Mouse (Mus musculus) midbrain, postnatal 0 days (tissue): ENCODE measurements around the gene Gm21663. TPM values are rescaled to one million over a fixed set of nuclear protein-coding genes. Genes with fewer than 3 reads are reported as not detected.
A peak's percentile ranks its signal among the peaks of the same experiment; 100 is the strongest.

Experiments used
- ATAC-seq: fragments of 200-750 bp; cut with Nextera tagmentation; 2 replicates; pipeline ENCODE4 v1.8.0; 2017; ENCODE audit warnings: moderate number of reproducible peaks, mild to moderate bottlenecking, moderate TSS enrichment, moderate library complexity; ENCODE audit not compliant: low FRiP score
- DNase-seq: peaks from one replicate; pipeline ENCODE4 v3.0.0-alpha.2; 2015; ENCODE audit warnings: low spot score
- H3K27ac ChIP-seq: fragments of 300-500 bp; sonication (generic); 2 replicates; pipeline ENCODE4 v1.5.1; 2014; ENCODE audit warnings: low read depth, mild to moderate bottlenecking, low read length, mixed read lengths
- H3K27me3 ChIP-seq: fragments of 300-500 bp; sonication (generic); 2 replicates; pipeline ENCODE4 v1.6.1; 2014; ENCODE audit warnings: low read length, control low read depth, mixed read lengths; ENCODE audit not compliant: insufficient read depth
- H3K36me3 ChIP-seq: fragments of 300-500 bp; sonication (generic); 2 replicates; pipeline ENCODE4 v1.6.1; 2014; ENCODE audit warnings: low read length, control low read depth, mixed read lengths; ENCODE audit not compliant: insufficient read depth
- H3K4me1 ChIP-seq: fragments of 300-500 bp; sonication (generic); 2 replicates; pipeline ENCODE4 v1.6.1; 2014; ENCODE audit warnings: mild to moderate bottlenecking, control low read depth, antibody characterized with exemption, low read length, mixed read lengths; ENCODE audit not compliant: insufficient read depth
- H3K4me2 ChIP-seq: fragments of 300-500 bp; sonication (generic); 2 replicates; pipeline ENCODE4 v1.6.1; 2014; ENCODE audit warnings: low read depth, mild to moderate bottlenecking, low read length, mixed read lengths; ENCODE audit not compliant: poor library complexity, severe bottlenecking
- H3K4me3 ChIP-seq: fragments of 300-500 bp; sonication (generic); 2 replicates; pipeline ENCODE4 v1.5.1; 2014; ENCODE audit warnings: low read depth, mild to moderate bottlenecking, low read length, moderate library complexity
- H3K9ac ChIP-seq: fragments of 300-500 bp; sonication (generic); replicated peaks from 2 replicates; pipeline ENCODE4 v1.6.1; 2014; ENCODE audit warnings: mild to moderate bottlenecking, low read length, moderate library complexity, mixed read lengths; ENCODE audit not compliant: poor library complexity, severe bottlenecking
- H3K9me3 ChIP-seq: fragments of 300-500 bp; sonication (generic); 2 replicates; pipeline ENCODE4 v1.6.1; 2016; ENCODE audit warnings: low read length, control low read depth
- CTCF ChIP-seq: IDR thresholded peaks from 2 replicates; pipeline ENCODE4 v1.5.1; 2016; ENCODE audit warnings: antibody characterized with exemption, mild to moderate bottlenecking
- WGBS: fragments of 180-500 bp; shearing (Covaris S2); extraction: QIAGEN DNeasy Blood & Tissue Kit; methylation state at CpG from one replicate; pipeline ENCODE4 v1.1.7; 2014; 5-methylcytosine and 5-hydroxymethylcytosine counted together
- polyA plus RNA-seq: library from polyadenylated mRNA; unstranded; fragments of >200 nt; fragmentation: Nextera tagmentation; extraction: Ambion mirVana; gene quantifications from 2 replicates; pipeline ENCODE4 v1.2.1, GENCODE M21; 2015
- total RNA-seq: library from RNA; depleted of rRNA; stranded (reverse); fragments of >200 nt; gene quantifications from 2 replicates; pipeline ENCODE4 v1.2.3, GENCODE M21; 2014; rRNA removed

Gm21663 gene
- total and polyA plus RNA-seq, 2 experiments from 2014 or later: not detected

GRCm38 (mm10) chr5:25891321-25891720, 50.9 kb downstream of the Gm21663 start:
- Histone ChIP-seq H3K4me1 (no peaks in the 10 kb centered on the region), H3K27ac (no peak overlapping the region), H3K36me3 (no peaks in the 10 kb centered on the region), H3K9me3 (no peaks in the 10 kb centered on the region), H3K9ac (no peak overlapping the region), H3K27me3 (no peaks in the 10 kb centered on the region), H3K4me2 (no peak overlapping the region), H3K4me3 (no peak overlapping the region)
- DNase-seq: no peak
- WGBS: 67% methylated on average over 1 of the region's 1 CpGs
- no peak for TF ChIP-seq CTCF
- no peak for ATAC-seq

- H3K4me2 ChIP-seq: no peak overlapping the region
- no peaks in the 10 kb centered on the region for H3K4me1 ChIP-seq
- H3K9ac ChIP-seq: no peak overlapping the region
- DNase-seq: peak; percentile 15
- no peaks in the 10 kb centered on the region for H3K27me3 ChIP-seq
- no peaks in the 10 kb centered on the region for H3K9me3 ChIP-seq
- no peaks in the 10 kb centered on the region for H3K36me3 ChIP-seq
- no peak for TF ChIP-seq CTCF
- 29% methylated on average over 3 of the region's 3 CpGs for WGBS
- ATAC-seq: no peak
- H3K4me3 ChIP-seq: no peak overlapping the region
- H3K27ac ChIP-seq: no peak overlapping the region
Observed at GRCm38 (mm10) chr5:25889746-25890382, 52.3 kb downstream of the Gm21663 start.

GRCm38 (mm10) chr5:25886708-25887107, 55.5 kb downstream of the Gm21663 start:
- H3K4me3 ChIP-seq: no peak overlapping the region
- no peak overlapping the region for H3K9ac ChIP-seq
- no peak for DNase-seq
- no peaks in the 10 kb centered on the region for H3K36me3 ChIP-seq
- no peaks in the 10 kb centered on the region for H3K27me3 ChIP-seq
- ATAC-seq: no peak
- H3K9me3 ChIP-seq: no peaks in the 10 kb centered on the region
- H3K27ac ChIP-seq: no peak overlapping the region
- 67% methylated on average over 3 of the region's 3 CpGs for WGBS
- no peak overlapping the region for H3K4me2 ChIP-seq
- H3K4me1 ChIP-seq: no peaks in the 10 kb centered on the region
- TF ChIP-seq CTCF: no peak

Other genes with a start within 250 kb of the Gm21663 start
- 7.4 and 15.5 TPM in 2 replicates for gene Xrcc2, start 236.6 kb downstream of the Gm21663 start, total RNA-seq
- gene Xrcc2, start 236.6 kb downstream of the Gm21663 start, polyA plus RNA-seq: 4.2 and 4.8 TPM in 2 replicates
- 17.4 and 21.1 TPM in 2 replicates for gene Actr3b, start 182.4 kb downstream of the Gm21663 start, total RNA-seq
- gene Actr3b, start 182.4 kb downstream of the Gm21663 start, polyA plus RNA-seq: 57.5 and 61.1 TPM in 2 replicates
- gene Gm21671, start 12.0 kb upstream of the Gm21663 start, total RNA-seq: not detected in 2 replicates
- 0.13 and 0.14 TPM in 2 replicates for gene Gm21671, start 12.0 kb upstream of the Gm21663 start, polyA plus RNA-seq
- gene Gm21680, start 30.3 kb upstream of the Gm21663 start, total RNA-seq: not detected in 2 replicates
- gene Gm21680, start 30.3 kb upstream of the Gm21663 start, polyA plus RNA-seq: 0.10 and 0.22 TPM in 2 replicates
- not detected in 2 replicates for gene Gm21698, start 46.3 kb upstream of the Gm21663 start, total RNA-seq
- gene Gm21698, start 46.3 kb upstream of the Gm21663 start, polyA plus RNA-seq: 0.31 TPM in 1 of 2 replicates, not detected in the other
- gene Gm1979, start 62.4 kb upstream of the Gm21663 start, total RNA-seq: not detected in 2 replicates
- 0.26 and 0.37 TPM in 2 replicates for gene Gm1979, start 62.4 kb upstream of the Gm21663 start, polyA plus RNA-seq
- gene Gm5862, start 80.5 kb upstream of the Gm21663 start, total RNA-seq: not detected in 2 replicates
- gene Gm5862, start 80.5 kb upstream of the Gm21663 start, polyA plus RNA-seq: not detected in 2 replicates
- 0.09 and 0.22 TPM in 2 replicates for gene Speer4a, start 97.2 kb upstream of the Gm21663 start, total RNA-seq
- 0.13 and 0.20 TPM in 2 replicates for gene Speer4a, start 97.2 kb upstream of the Gm21663 start, polyA plus RNA-seq
- gene Gm7347, start 116.2 kb upstream of the Gm21663 start, total RNA-seq: not detected in 2 replicates
- 0.17 TPM in 1 of 2 replicates, not detected in the other for gene Gm7347, start 116.2 kb upstream of the Gm21663 start, polyA plus RNA-seq
- gene Gm10471, start 146.9 kb upstream of the Gm21663 start, total RNA-seq: not detected in 2 replicates
- gene Gm10471, start 146.9 kb upstream of the Gm21663 start, polyA plus RNA-seq: 0.13 TPM in 1 of 2 replicates, not detected in the other
- gene 5031410I06Rik, start 163.0 kb upstream of the Gm21663 start, total RNA-seq: not detected in 2 replicates
- gene 5031410I06Rik, start 163.0 kb upstream of the Gm21663 start, polyA plus RNA-seq: 0.25 and 0.28 TPM in 2 replicates
- gene Gm10220, start 179.0 kb upstream of the Gm21663 start, total RNA-seq: not detected in 2 replicates
- gene Gm10220, start 179.0 kb upstream of the Gm21663 start, polyA plus RNA-seq: 0.27 TPM in 1 of 2 replicates, not detected in the other